Mouse (Mus musculus) limb, embryonic 15.5 days (tissue): Measurements from ENCODE around the gene Tie1. TPM values are rescaled to one million over a fixed set of nuclear protein-coding genes. Genes with fewer than 3 reads are reported as not detected.

ENCODE experiments used
- ATAC-seq: fragments of 200-750 bp; cut with Nextera tagmentation; 2 replicates; pipeline ENCODE4 v1.8.0; 2017; ENCODE audit warnings: low read depth, moderate TSS enrichment; ENCODE audit not compliant: insufficient number of reproducible peaks, low FRiP score, low TSS enrichment
- H3K27ac ChIP-seq: fragments of 300-500 bp; sonication (generic); 2 replicates; pipeline ENCODE4 v1.5.1; 2015; ENCODE audit warnings: moderate library complexity, mild to moderate bottlenecking, inconsistent platforms
- H3K27me3 ChIP-seq: fragments of 300-500 bp; sonication (generic); 2 replicates; pipeline ENCODE4 v1.6.1; 2015; ENCODE audit warnings: inconsistent platforms
- H3K36me3 ChIP-seq: fragments of 300-500 bp; sonication (generic); 2 replicates; pipeline ENCODE4 v1.6.1; 2015; ENCODE audit warnings: inconsistent platforms
- H3K4me1 ChIP-seq: fragments of 300-500 bp; sonication (generic); 2 replicates; pipeline ENCODE4 v1.6.1; 2015; ENCODE audit warnings: inconsistent platforms
- H3K4me2 ChIP-seq: fragments of 300-500 bp; sonication (generic); 2 replicates; pipeline ENCODE4 v1.6.1; 2015; ENCODE audit warnings: mild to moderate bottlenecking, inconsistent platforms
- H3K4me3 ChIP-seq: fragments of 300-500 bp; sonication (generic); 2 replicates; pipeline ENCODE4 v1.5.1; 2015; ENCODE audit warnings: mild to moderate bottlenecking, inconsistent platforms
- H3K9ac ChIP-seq: fragments of 300-500 bp; sonication (generic); 2 replicates; pipeline ENCODE4 v1.6.1; 2015; ENCODE audit warnings: inconsistent platforms
- H3K9me3 ChIP-seq: fragments of 300-500 bp; sonication (generic); 2 replicates; pipeline ENCODE4 v1.6.1; 2016; ENCODE audit warnings: inconsistent platforms
- WGBS: fragments of 180-500 bp; shearing (Covaris S2); methylation state at CpG from one replicate; pipeline ENCODE4 v1.1.7; 2015; 5-methylcytosine and 5-hydroxymethylcytosine counted together
- polyA plus RNA-seq: library from polyadenylated mRNA; unstranded; fragments of >200 nt; fragmentation: Nextera tagmentation; extraction: Ambion mirVana; gene quantifications from 2 replicates; pipeline ENCODE4 v1.2.1, GENCODE M21; 2015

Tie1 gene
- polyA plus RNA-seq, 1 experiment from 2014 or later, result 25.8 TPM

DNA sequence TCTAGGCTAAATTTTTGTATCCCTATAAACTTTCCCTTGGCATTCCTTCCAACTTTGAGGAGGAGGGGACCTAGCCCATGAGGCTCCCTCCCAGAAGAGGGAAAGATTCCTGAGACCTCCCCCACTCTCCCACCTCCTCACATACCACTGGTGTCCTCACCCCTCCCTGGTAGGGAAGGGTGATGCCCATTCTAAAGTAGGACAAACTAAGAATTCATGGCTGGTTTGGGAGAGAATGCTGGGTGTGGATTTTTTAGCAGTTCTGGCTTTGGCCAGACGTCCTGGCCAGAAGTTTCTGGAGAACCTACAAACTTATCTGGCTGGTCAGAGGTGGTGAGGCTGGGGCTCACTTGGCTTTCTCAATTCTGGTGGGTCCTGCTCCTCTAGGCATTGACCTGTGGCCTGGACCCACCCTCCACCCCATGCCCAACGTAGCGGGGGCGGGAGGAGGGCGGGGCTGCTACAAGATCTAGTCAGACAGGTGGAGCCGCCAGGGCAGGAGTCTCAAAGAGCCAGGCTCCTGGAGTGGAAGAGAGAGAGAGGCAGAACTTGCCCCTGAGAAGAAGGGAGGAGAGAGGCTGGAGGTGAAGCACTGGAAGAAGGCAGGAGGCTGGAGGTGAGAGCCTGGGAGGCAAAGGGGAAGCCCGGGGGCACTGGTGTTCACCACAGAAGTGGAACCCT, 60.5 kb downstream of the Tie1 start:
- H3K27ac ChIP-seq, result peak overlapping the region; percentile 91
- peaks cover 40% of the 10 kb centered on the region for H3K36me3 ChIP-seq
- H3K4me1 ChIP-seq, result peaks cover 38% of the 10 kb centered on the region
- H3K9me3 ChIP-seq, result no peaks in the 10 kb centered on the region
- H3K4me2 ChIP-seq, result peak overlapping the region; percentile 88
- H3K4me3 ChIP-seq, result peak overlapping the region; percentile 77
- ATAC-seq, result no peak
- H3K9ac ChIP-seq, result peak overlapping the region; percentile 76; the same call in 1 of the 2 replicates
- H3K27me3 ChIP-seq, result no peaks in the 10 kb centered on the region
- WGBS, result 44% methylated on average over 7 of the region's 7 CpGs

GRCm38 (mm10) chr4:118428531-118429214, 61.2 kb downstream of the Tie1 start:
- peaks cover 35% of the 10 kb centered on the region for H3K36me3 ChIP-seq
- 29% methylated on average over 15 of the region's 15 CpGs for WGBS
- H3K9me3 ChIP-seq, result no peaks in the 10 kb centered on the region
- peak overlapping the region; percentile 91 for H3K27ac ChIP-seq
- peaks cover 36% of the 10 kb centered on the region for H3K4me1 ChIP-seq
- no peak for ATAC-seq
- peak overlapping the region; percentile 76 for H3K9ac ChIP-seq
- H3K27me3 ChIP-seq, result no peaks in the 10 kb centered on the region
- peak overlapping the region; percentile 77 for H3K4me3 ChIP-seq
- H3K4me2 ChIP-seq, result peak overlapping the region; percentile 88

- peak; percentile 93 for ATAC-seq
- peaks cover 27% of the 10 kb centered on the region for H3K36me3 ChIP-seq
- H3K4me1 ChIP-seq, result peaks cover 32% of the 10 kb centered on the region
- H3K4me3 ChIP-seq, result peak within 1 kb of the TSS; percentile 77
- peak within 1 kb of the TSS; percentile 91 for H3K27ac ChIP-seq
- no peaks in the 10 kb centered on the region for H3K9me3 ChIP-seq
- under 1% methylated on average over 28 of the region's 31 CpGs for WGBS
- peak within 1 kb of the TSS; percentile 88 for H3K4me2 ChIP-seq
- no peaks in the 10 kb centered on the region for H3K27me3 ChIP-seq
- H3K9ac ChIP-seq, result peak within 1 kb of the TSS; percentile 76
Observed at GRCm38 (mm10) chr4:118427768-118428451, 62.0 kb downstream of the Tie1 start, which contains the start of gene Elovl1. Gene Elovl1 (plus strand): TSS chr4:118428093.

GRCm38 (mm10) chr4:118427415-118427767, 62.5 kb downstream of the Tie1 start:
- peak overlapping the region; percentile 52 for H3K9ac ChIP-seq
- H3K36me3 ChIP-seq, result peaks cover 25% of the 10 kb centered on the region
- peak; percentile 46 for ATAC-seq
- H3K27me3 ChIP-seq, result no peaks in the 10 kb centered on the region
- peak overlapping the region; percentile 91 for H3K27ac ChIP-seq
- H3K4me2 ChIP-seq, result peak overlapping the region; percentile 88
- 0% methylated on average over 5 of the region's 5 CpGs for WGBS
- no peaks in the 10 kb centered on the region for H3K9me3 ChIP-seq
- H3K4me1 ChIP-seq, result peaks cover 32% of the 10 kb centered on the region
- peak overlapping the region; percentile 77 for H3K4me3 ChIP-seq

GRCm38 (mm10) chr4:118425374-118425773, 64.5 kb downstream of the Tie1 start:
- Histone ChIP-seq H3K4me3 (no peak overlapping the region), H3K9me3 (no peaks in the 10 kb centered on the region), H3K4me2 (no peak overlapping the region), H3K27ac (no peak overlapping the region), H3K27me3 (no peaks in the 10 kb centered on the region), H3K4me1 (peaks cover 32% of the 10 kb centered on the region), H3K36me3 (peaks cover 22% of the 10 kb centered on the region), H3K9ac (no peak overlapping the region)
- 95% methylated on average over 1 of the region's 1 CpGs for WGBS
- ATAC-seq, result no peak

DNA sequence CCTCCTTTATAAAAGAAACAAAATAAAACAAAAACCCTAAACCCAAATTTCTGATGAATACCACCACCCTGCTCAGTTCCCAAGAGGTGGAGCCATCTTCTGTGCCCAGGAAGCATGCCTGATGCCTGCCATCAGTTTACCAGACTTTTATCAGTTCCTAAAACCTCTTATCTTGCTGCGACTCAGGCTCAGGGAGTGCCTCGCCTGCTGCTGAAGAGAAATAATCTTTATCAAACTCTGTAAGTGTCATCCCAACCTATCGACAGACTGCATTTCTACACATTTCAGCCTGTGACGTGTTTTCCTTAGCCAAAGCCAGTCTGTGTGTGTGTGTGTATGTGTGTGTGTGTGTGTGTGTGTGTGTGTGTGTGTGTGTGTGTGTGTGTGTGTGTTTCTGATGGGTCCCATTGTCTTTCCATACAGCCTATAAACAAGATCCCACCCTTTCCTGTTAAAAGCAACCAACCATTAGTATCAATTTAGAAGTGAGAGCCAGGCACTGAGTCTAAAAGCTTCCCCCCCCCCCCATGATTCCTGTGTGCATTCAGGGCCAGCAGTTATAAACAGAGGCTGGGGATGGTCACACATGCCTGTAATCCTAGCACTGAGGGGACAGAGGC, 65.2 kb downstream of the Tie1 start:
- Histone ChIP-seq H3K9ac (no peak overlapping the region), H3K4me3 (no peak overlapping the region), H3K27ac (no peak overlapping the region), H3K27me3 (no peaks in the 10 kb centered on the region), H3K9me3 (no peaks in the 10 kb centered on the region), H3K4me1 (peaks cover 25% of the 10 kb centered on the region), H3K4me2 (no peak overlapping the region), H3K36me3 (peaks cover 27% of the 10 kb centered on the region)
- WGBS, result 86% methylated on average over 4 of the region's 4 CpGs
- ATAC-seq, result no peak

DNA sequence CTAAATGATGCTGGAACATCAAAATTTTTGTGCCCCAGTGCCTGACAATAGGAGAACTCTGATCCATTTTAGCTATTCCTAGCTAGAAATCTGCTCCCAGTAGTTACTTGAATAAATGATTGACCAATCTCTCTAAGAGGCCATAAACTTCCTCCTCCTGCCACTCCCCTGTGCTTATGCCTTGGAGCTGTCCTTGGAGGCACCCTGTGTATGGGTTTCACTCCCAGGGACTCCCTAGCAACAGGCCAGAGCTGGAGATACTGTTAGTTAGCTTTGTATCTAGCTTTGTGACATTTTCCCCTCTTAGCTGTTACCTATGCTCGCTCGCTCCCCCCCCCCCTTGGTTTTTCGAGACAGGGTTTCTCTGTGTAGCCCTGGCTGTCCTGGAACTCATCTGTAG, 68.5 kb downstream of the Tie1 start:
- Histone ChIP-seq H3K4me1 (no peaks in the 10 kb centered on the region), H3K27ac (no peak overlapping the region), H3K9ac (no peak overlapping the region), H3K9me3 (no peaks in the 10 kb centered on the region), H3K4me3 (no peak overlapping the region), H3K4me2 (no peak overlapping the region), H3K27me3 (no peaks in the 10 kb centered on the region), H3K36me3 (peaks cover 56% of the 10 kb centered on the region)
- 95% methylated on average over 3 of the region's 3 CpGs for WGBS
- ATAC-seq, result no peak

Other genes starting within 250 kb of the Tie1 start
- gene Ptprf, start 198.7 kb downstream of the Tie1 start, polyA plus RNA-seq, result 66.4 and 82.7 TPM in 2 replicates
- gene Szt2, start 80.8 kb downstream of the Tie1 start, polyA plus RNA-seq, result 5.6 and 7.9 TPM in 2 replicates
- 103 and 106 TPM in 2 replicates for gene Med8, start 80.7 kb downstream of the Tie1 start, polyA plus RNA-seq
- gene Elovl1, start 62.0 kb downstream of the Tie1 start, polyA plus RNA-seq, result 273 and 305 TPM in 2 replicates
- 164 and 184 TPM in 2 replicates for gene Cdc20, start 52.7 kb downstream of the Tie1 start, polyA plus RNA-seq
- 0.24 and 0.62 TPM in 2 replicates for gene Mpl, start 32.5 kb downstream of the Tie1 start, polyA plus RNA-seq
- 13.5 and 14.2 TPM in 2 replicates for gene 2610528J11Rik, start 36.9 kb upstream of the Tie1 start, polyA plus RNA-seq
- 22.9 and 23.0 TPM in 2 replicates for gene Tmem125, start 54.0 kb upstream of the Tie1 start, polyA plus RNA-seq
- 1.7 and 2.6 TPM in 2 replicates for gene Cfap57, start 130.7 kb upstream of the Tie1 start, polyA plus RNA-seq
- 129 and 136 TPM in 2 replicates for gene Ebna1bp2, start 130.7 kb upstream of the Tie1 start, polyA plus RNA-seq
- not detected in 2 replicates for gene Olfr62, start 168.9 kb upstream of the Tie1 start, polyA plus RNA-seq
- not detected in 2 replicates for gene Olfr1342, start 202.7 kb upstream of the Tie1 start, polyA plus RNA-seq
- gene Olfr1341, start 213.5 kb upstream of the Tie1 start, polyA plus RNA-seq, result not detected in 2 replicates
- not detected in 2 replicates for gene Olfr1340, start 230.1 kb upstream of the Tie1 start, polyA plus RNA-seq
- not detected in 2 replicates for gene Olfr1339, start 242.1 kb upstream of the Tie1 start, polyA plus RNA-seq